Mouse (Mus musculus) myocyte (in vitro differentiated cells): ENCODE results near the gene Krt90.

Experiments
- E2F4 ChIP-seq: IDR thresholded peaks from one replicate; pipeline ENCODE4 v1.6.1; 2011; ENCODE audit warnings: mild to moderate bottlenecking, control low read depth, moderate library complexity; ENCODE audit not compliant: insufficient read depth
- MAX ChIP-seq: IDR thresholded peaks from one replicate; pipeline ENCODE4 v1.6.1; 2011; ENCODE audit warnings: low read depth, mild to moderate bottlenecking, control low read depth
- POLR2A ChIP-seq: IDR thresholded peaks from one replicate; pipeline ENCODE4 v1.6.1; 2011; ENCODE audit warnings: low read depth, mild to moderate bottlenecking, control low read depth, moderate library complexity; ENCODE audit not compliant: insufficient read length
- REST ChIP-seq: IDR thresholded peaks from one replicate; pipeline ENCODE4 v1.6.1; 2011; ENCODE audit warnings: mild to moderate bottlenecking, control low read depth, moderate library complexity; ENCODE audit not compliant: insufficient read depth, insufficient read length
- SRF ChIP-seq: IDR thresholded peaks from one replicate; pipeline ENCODE4 v1.6.1; 2011; ENCODE audit warnings: low read depth; ENCODE audit not compliant: control insufficient read depth, insufficient read length
- TCF12 ChIP-seq: IDR thresholded peaks from one replicate; pipeline ENCODE4 v1.6.1; 2011; ENCODE audit warnings: mild to moderate bottlenecking, control low read depth; ENCODE audit not compliant: poor library complexity, insufficient read depth, severe bottlenecking
- USF1 ChIP-seq: IDR thresholded peaks from one replicate; pipeline ENCODE4 v1.6.1; 2011; ENCODE audit warnings: low read depth, mild to moderate bottlenecking, control low read depth, moderate library complexity

GRCm38 (mm10) chr15:101599123-101599522 lies 36.4 kb upstream of the Krt90 start:
- no peak for TF ChIP-seq POLR2A
- TF ChIP-seq SRF: no peak
- TF ChIP-seq E2F4: no peak
- TF ChIP-seq MAX: no peak
- no peak for TF ChIP-seq REST
- no peak for TF ChIP-seq USF1
- TF ChIP-seq TCF12: no peak
